Comparison of ENCODE assay signal across 8 mouse cellular contexts in genomic region chr14:99046782-99047181, GRCm38 (mm10). TPM values are rescaled to one million over a fixed set of nuclear protein-coding genes. Genes with fewer than 3 reads are reported as not detected.
DNase-seq lines count a peak whose midpoint lies in the region; ATAC-seq and TF ChIP-seq lines count a peak whose summit lies in the region.

No protein-coding gene starts in this region.

- TF ChIP-seq POLR2A in heart, adult 2 months (IDR thresholded peaks at IDR 0.05; ENCODE audit: insufficient read depth, low read depth, low read length) = no peak
- no peak for TF ChIP-seq POLR2A in ES-Bruce4 (IDR thresholded peaks at IDR 0.05; ENCODE audit: insufficient read depth, low read length)

- intact Hi-C loops in heart, adult 2 months (cut with DNase I) = loop anchor here (1.0 kb wide), 1 partner anchor 53 kb away; the partner anchor contains the start of genes Dis3 and Pibf1

- peak overlapping the region; percentile 6; the same call in 1 of the 2 replicates for H3K9ac ChIP-seq in heart, adult 2 months (ENCODE audit: low read depth, low read length)
- peak overlapping the region; percentile 73 for H3K9ac ChIP-seq in ES-Bruce4 (ENCODE audit: low read depth, poor library complexity, severe bottlenecking)
- H3K9ac ChIP-seq in limb, embryonic 12.5 days (replicated peaks) = peak overlapping the region; percentile 63
- peak overlapping the region; percentile 17 for H3K9ac ChIP-seq in neural tube, embryonic 12.5 days

- WGBS in heart, adult 2 months = under 1% methylated on average over 15 of the region's 15 CpGs
- 1% methylated on average over 15 of the region's 15 CpGs for WGBS in limb, embryonic 12.5 days
- WGBS in neural tube, embryonic 12.5 days = 2% methylated on average over 15 of the region's 15 CpGs

- no peak for TF ChIP-seq CTCF in heart, adult 2 months (IDR thresholded peaks at IDR 0.05)
- TF ChIP-seq CTCF in ES-Bruce4 (IDR thresholded peaks at IDR 0.05; ENCODE audit: low read depth, low read length) = no peak

- TF ChIP-seq EP300 in heart, adult 2 months (IDR thresholded peaks at IDR 0.05; ENCODE audit: insufficient read depth, low read depth, low read length) = no peak
- TF ChIP-seq EP300 in ES-Bruce4 (IDR thresholded peaks at IDR 0.05; ENCODE audit: insufficient read depth, low read depth, low read length) = no peak

- H3K36me3 ChIP-seq in heart, adult 2 months (ENCODE audit: control insufficient read depth, insufficient read depth, low read length) = peaks cover 4% of the 10 kb centered on the region; the same call in 1 of the 2 replicates
- H3K36me3 ChIP-seq in ES-Bruce4 (ENCODE audit: control insufficient read depth, insufficient read depth, low read length, poor library complexity, severe bottlenecking) = peaks cover 11% of the 10 kb centered on the region; the same call in 1 of the 2 replicates
- peaks cover 20% of the 10 kb centered on the region for H3K36me3 ChIP-seq in limb, embryonic 12.5 days
- H3K36me3 ChIP-seq in neural tube, embryonic 12.5 days = peaks cover 4% of the 10 kb centered on the region; the same call in 1 of the 2 replicates

- H3K4me2 ChIP-seq in limb, embryonic 12.5 days = peak overlapping the region; percentile 70
- H3K4me2 ChIP-seq in neural tube, embryonic 12.5 days (replicated peaks) = peak overlapping the region; percentile 64

- peaks cover 2% of the 10 kb centered on the region for H3K79me2 ChIP-seq in heart, adult 2 months (replicated peaks; ENCODE audit: control insufficient read depth, insufficient read depth, low read length)

- H3K27ac ChIP-seq in heart, adult 2 months = no peak overlapping the region; the same call in 1 of the 2 replicates
- 0 out of 2 replicates have a peak overlapping the region, but pooled peaks have one; percentile 52 for H3K27ac ChIP-seq in ES-Bruce4 (ENCODE audit: insufficient read depth, low read length)
- peak overlapping the region; percentile 86 for H3K27ac ChIP-seq in limb, embryonic 12.5 days
- H3K27ac ChIP-seq in neural tube, embryonic 12.5 days = no peak overlapping the region

- H3K9me3 ChIP-seq in ES-Bruce4 (replicated peaks; ENCODE audit: control insufficient read depth, insufficient read depth, low read length, poor library complexity, severe bottlenecking) = no peaks in the 10 kb centered on the region
- no peaks in the 10 kb centered on the region for H3K9me3 ChIP-seq in limb, embryonic 12.5 days
- H3K9me3 ChIP-seq in neural tube, embryonic 12.5 days = no peaks in the 10 kb centered on the region

- H3K4me1 ChIP-seq in heart, adult 2 months (ENCODE audit: control insufficient read depth, insufficient read depth, low read length) = peaks cover 6% of the 10 kb centered on the region
- no peaks in the 10 kb centered on the region for H3K4me1 ChIP-seq in ES-Bruce4 (ENCODE audit: control insufficient read depth, insufficient read depth, low read length)
- peaks cover 23% of the 10 kb centered on the region for H3K4me1 ChIP-seq in limb, embryonic 12.5 days (replicated peaks)
- peaks cover 15% of the 10 kb centered on the region for H3K4me1 ChIP-seq in neural tube, embryonic 12.5 days

- peak; percentile 44 for ATAC-seq in erythroid progenitor cell, adult 5-6 weeks (replicated peaks; ENCODE audit: low FRiP score, poor library complexity, severe bottlenecking)
- ATAC-seq in limb, embryonic 12.5 days (ENCODE audit: insufficient number of reproducible peaks, insufficient read depth, low FRiP score, low TSS enrichment, low read depth) = 0 out of 2 replicates have a peak, but pooled peaks have one; percentile 32
- ATAC-seq in neural tube, embryonic 12.5 days (ENCODE audit: low FRiP score, low read depth) = no peak; the same call in 1 of the 2 replicates

- H3K4me3 ChIP-seq in heart, adult 2 months = peak overlapping the region; percentile 99
- H3K4me3 ChIP-seq in ES-Bruce4 (ENCODE audit: low read depth, low read length) = peak overlapping the region; percentile 92
- H3K4me3 ChIP-seq in limb, embryonic 12.5 days (replicated peaks) = peak overlapping the region; percentile 92
- H3K4me3 ChIP-seq in neural tube, embryonic 12.5 days = peak overlapping the region; percentile 91

- no peaks in the 10 kb centered on the region for H3K27me3 ChIP-seq in heart, adult 2 months (ENCODE audit: control insufficient read depth, insufficient read depth, low read length)
- no peaks in the 10 kb centered on the region for H3K27me3 ChIP-seq in ES-Bruce4 (ENCODE audit: control insufficient read depth, insufficient read depth, low read length, poor library complexity, severe bottlenecking)
- no peaks in the 10 kb centered on the region for H3K27me3 ChIP-seq in limb, embryonic 12.5 days
- H3K27me3 ChIP-seq in neural tube, embryonic 12.5 days (replicated peaks) = no peaks in the 10 kb centered on the region

- no peak for DNase-seq in heart, adult 2 months
- DNase-seq in heart, adult 8-10 months (ENCODE audit: low spot score) = no peak
- DNase-seq in urinary bladder, postnatal 36 days (ENCODE audit: low spot score in 2 of 2) = no peak
- no peak for DNase-seq in kidney, postnatal 10 days

RNA-seq across cellular contexts. Expression of gene Bora, which starts 0.8 kb away (rescaled TPM):
- under 1 TPM; 0.73 to 0.82 TPM for total RNA-seq in heart, adult 2 months (2021)
- 0.47 TPM in 2 replicates for polyA plus RNA-seq in heart, adult 2 months (2012; rRNA removed)
- 1 to 10 TPM in 1 of 4 experiments, under 1 TPM in 3; 0.46 to 1.2 (median 0.69) TPM for total RNA-seq in heart, adult 8-10 months (2022)
- 64.8 and 65.2 TPM in 2 replicates for polyA plus RNA-seq in ES-Bruce4 (2011; ENCODE audit: insufficient read depth, insufficient read length, low read depth, missing spikeins)
- 108 and 116 TPM in 2 replicates for total RNA-seq in erythroid progenitor cell, adult 5-6 weeks (2015; ENCODE audit: low replicate concordance)
- 85.2 and 88.0 TPM in 2 replicates for total RNA-seq in erythroid progenitor cell, adult 5-6 weeks (2017; ENCODE audit: low replicate concordance)
- polyA plus RNA-seq in limb, embryonic 12.5 days (2016; fragmentation: Nextera tagmentation; extraction: Ambion mirVana) = 102 and 118 TPM in 2 replicates
- polyA plus RNA-seq in neural tube, embryonic 12.5 days (2016; fragmentation: Nextera tagmentation; extraction: Ambion mirVana) = 49.3 and 50.9 TPM in 2 replicates

RNA-seq across cellular contexts. Expression of gene Mzt1, which starts 0.8 kb away (rescaled TPM):
- total RNA-seq in heart, adult 2 months (2021) = 10 to 100 TPM; 38.2 to 42.3 TPM
- polyA plus RNA-seq in heart, adult 2 months (2012; rRNA removed) = 18.8 and 42.9 TPM in 2 replicates
- 10 to 100 TPM; 39.2 to 45.9 (median 42.5) TPM for total RNA-seq in heart, adult 8-10 months (2022)
- polyA plus RNA-seq in ES-Bruce4 (2011; ENCODE audit: insufficient read depth, insufficient read length, low read depth, missing spikeins) = 98.0 and 109 TPM in 2 replicates
- total RNA-seq in erythroid progenitor cell, adult 5-6 weeks (2015; ENCODE audit: low replicate concordance) = 153 and 187 TPM in 2 replicates
- 87.4 and 104 TPM in 2 replicates for total RNA-seq in erythroid progenitor cell, adult 5-6 weeks (2017; ENCODE audit: low replicate concordance)
- polyA plus RNA-seq in limb, embryonic 12.5 days (2016; fragmentation: Nextera tagmentation; extraction: Ambion mirVana) = 122 and 124 TPM in 2 replicates
- polyA plus RNA-seq in neural tube, embryonic 12.5 days (2016; fragmentation: Nextera tagmentation; extraction: Ambion mirVana) = 124 and 128 TPM in 2 replicates

RNA-seq across cellular contexts. Expression of gene Pibf1, which starts 52.4 kb away (rescaled TPM):
- total RNA-seq in heart, adult 2 months (2021) = 1 to 10 TPM; 6.5 to 7.2 TPM
- 1.8 and 4.0 TPM in 2 replicates for polyA plus RNA-seq in heart, adult 2 months (2012; rRNA removed)
- 1 to 10 TPM; 6.2 to 7.8 (median 7.3) TPM for total RNA-seq in heart, adult 8-10 months (2022)
- polyA plus RNA-seq in ES-Bruce4 (2011; ENCODE audit: insufficient read depth, insufficient read length, low read depth, missing spikeins) = 25.3 and 26.7 TPM in 2 replicates
- 14.4 and 28.9 TPM in 2 replicates for total RNA-seq in erythroid progenitor cell, adult 5-6 weeks (2015; ENCODE audit: low replicate concordance)
- total RNA-seq in erythroid progenitor cell, adult 5-6 weeks (2017; ENCODE audit: low replicate concordance) = 29.8 and 39.6 TPM in 2 replicates
- 24.2 and 26.3 TPM in 2 replicates for polyA plus RNA-seq in limb, embryonic 12.5 days (2016; fragmentation: Nextera tagmentation; extraction: Ambion mirVana)
- 19.1 and 19.8 TPM in 2 replicates for polyA plus RNA-seq in neural tube, embryonic 12.5 days (2016; fragmentation: Nextera tagmentation; extraction: Ambion mirVana)

RNA-seq across cellular contexts. Expression of gene Rpl36a-ps1, which starts 52.7 kb away (rescaled TPM):
- total RNA-seq in heart, adult 2 months (2021) = 1 to 10 TPM; 1.5 to 3.1 TPM
- polyA plus RNA-seq in heart, adult 2 months (2012; rRNA removed) = not detected in 2 replicates
- total RNA-seq in heart, adult 8-10 months (2022) = 1 to 10 TPM in 3 of 4 experiments, not detected in 1; 1.6 to 2.4 (median 2.2) TPM
- 22.7 and 48.2 TPM in 2 replicates for polyA plus RNA-seq in ES-Bruce4 (2011; ENCODE audit: insufficient read depth, insufficient read length, low read depth, missing spikeins)
- total RNA-seq in erythroid progenitor cell, adult 5-6 weeks (2015; ENCODE audit: low replicate concordance) = 6.3 and 8.3 TPM in 2 replicates
- total RNA-seq in erythroid progenitor cell, adult 5-6 weeks (2017; ENCODE audit: low replicate concordance) = 4.3 TPM in 1 of 2 replicates, not detected in the other
- 2.6 and 3.4 TPM in 2 replicates for polyA plus RNA-seq in limb, embryonic 12.5 days (2016; fragmentation: Nextera tagmentation; extraction: Ambion mirVana)
- polyA plus RNA-seq in neural tube, embryonic 12.5 days (2016; fragmentation: Nextera tagmentation; extraction: Ambion mirVana) = 1.7 TPM in 1 of 2 replicates, not detected in the other

RNA-seq across cellular contexts. Expression of gene Dis3, which starts 52.8 kb away (rescaled TPM):
- total RNA-seq in heart, adult 2 months (2021) = 10 to 100 TPM in 1 of 2 experiments, 1 to 10 TPM in 1; 9.8 to 10.5 TPM
- polyA plus RNA-seq in heart, adult 2 months (2012; rRNA removed) = 3.0 and 5.5 TPM in 2 replicates
- 10 to 100 TPM in 1 of 4 experiments, 1 to 10 TPM in 3; 8.7 to 11.0 (median 9.6) TPM for total RNA-seq in heart, adult 8-10 months (2022)
- 86.8 and 87.3 TPM in 2 replicates for polyA plus RNA-seq in ES-Bruce4 (2011; ENCODE audit: insufficient read depth, insufficient read length, low read depth, missing spikeins)
- total RNA-seq in erythroid progenitor cell, adult 5-6 weeks (2015; ENCODE audit: low replicate concordance) = 16.8 and 23.1 TPM in 2 replicates
- total RNA-seq in erythroid progenitor cell, adult 5-6 weeks (2017; ENCODE audit: low replicate concordance) = 20.0 and 47.0 TPM in 2 replicates
- 45.9 and 51.5 TPM in 2 replicates for polyA plus RNA-seq in limb, embryonic 12.5 days (2016; fragmentation: Nextera tagmentation; extraction: Ambion mirVana)
- polyA plus RNA-seq in neural tube, embryonic 12.5 days (2016; fragmentation: Nextera tagmentation; extraction: Ambion mirVana) = 32.1 and 34.9 TPM in 2 replicates

Comparison
In these comparisons a context has a peak if more than half of its experiments do, and no peak if none do; other contexts are left out.
1. H3K27ac ChIP-seq: peak in ES-Bruce4 (single experiment) and limb, embryonic 12.5 days (single experiment); none in heart, adult 2 months (single experiment) and neural tube, embryonic 12.5 days (single experiment).
2. H3K9ac ChIP-seq: peak in every context shown above with its lines; median percentile 73 in ES-Bruce4; 63 in limb, embryonic 12.5 days; 17 in neural tube, embryonic 12.5 days; 6 in heart, adult 2 months.
3. RNA of gene Bora, which starts 0.8 kb away (polyA plus RNA-seq): 102 to 118 TPM in limb, embryonic 12.5 days, 64.8 to 65.2 TPM in ES-Bruce4 and 49.3 to 50.9 TPM in neural tube, embryonic 12.5 days; 0.47 TPM in heart, adult 2 months; every median in the first group is over 10 times any median in the second.
4. Peak in every context shown above with its lines, with median percentiles within 50 percentile points of each other: H3K4me3 ChIP-seq.